Mouse (Mus musculus) liver, embryonic 16.5 days (tissue): ENCODE measurements around the gene Gh. TPM values are rescaled to one million over a fixed set of nuclear protein-coding genes. Genes with fewer than 3 reads are reported as not detected.

ENCODE experiments used
- ATAC-seq: fragments of 200-750 bp; cut with Nextera tagmentation; 2 replicates; pipeline ENCODE4 v1.8.0; 2017; ENCODE audit warnings: low read depth, mild to moderate bottlenecking, moderate number of reproducible peaks, moderate library complexity
- H3K27ac ChIP-seq: fragments of 300-500 bp; sonication (generic); 2 replicates; pipeline ENCODE4 v1.5.1; 2014; ENCODE audit warnings: mild to moderate bottlenecking, low read length
- H3K27me3 ChIP-seq: fragments of 300-500 bp; sonication (generic); 2 replicates; pipeline ENCODE4 v1.6.1; 2014; ENCODE audit warnings: low read depth, low read length, mixed read lengths; ENCODE audit not compliant: control insufficient read depth, insufficient read depth
- H3K36me3 ChIP-seq: fragments of 300-500 bp; sonication (generic); 2 replicates; pipeline ENCODE4 v1.6.1; 2014; ENCODE audit warnings: mild to moderate bottlenecking; ENCODE audit not compliant: control insufficient read depth, insufficient read depth
- H3K4me1 ChIP-seq: fragments of 300-500 bp; sonication (generic); 2 replicates; pipeline ENCODE4 v1.6.1; 2014; ENCODE audit warnings: low read depth, low read length, mixed read lengths; ENCODE audit not compliant: control insufficient read depth
- H3K4me2 ChIP-seq: fragments of 300-500 bp; sonication (generic); 2 replicates; pipeline ENCODE4 v1.6.1; 2014; ENCODE audit warnings: low read depth, low read length, mixed read lengths
- H3K4me3 ChIP-seq: fragments of 300-500 bp; sonication (generic); 2 replicates; pipeline ENCODE4 v1.5.1; 2014; ENCODE audit warnings: low read depth, mild to moderate bottlenecking, low read length
- H3K9ac ChIP-seq: fragments of 300-500 bp; sonication (generic); 2 replicates; pipeline ENCODE4 v1.6.1; 2014; ENCODE audit warnings: low read depth, low read length
- H3K9me3 ChIP-seq: fragments of 300-500 bp; sonication (generic); replicated peaks from 2 replicates; pipeline ENCODE4 v1.6.1; 2016; ENCODE audit warnings: low read length; ENCODE audit not compliant: control insufficient read depth
- WGBS: fragments of 180-500 bp; shearing (Covaris S2); extraction: QIAGEN DNeasy Blood & Tissue Kit; methylation state at CpG from one replicate; pipeline ENCODE4 v1.1.7; 2014; ENCODE audit not compliant: insufficient replicate concordance; 5-methylcytosine and 5-hydroxymethylcytosine counted together
- polyA plus RNA-seq: library from polyadenylated mRNA; unstranded; fragments of >200 nt; fragmentation: Nextera tagmentation; extraction: Ambion mirVana; gene quantifications from 2 replicates; pipeline ENCODE4 v1.2.1, GENCODE M21; 2015

Gh gene
- polyA plus RNA-seq, 1 experiment from 2014 or later = not detected

GRCm38 (mm10) chr11:106305348-106306064 is 3.8 kb upstream of the Gh start:
- Histone ChIP-seq H3K36me3 (no peaks in the 10 kb centered on the region), H3K4me2 (no peak overlapping the region), H3K4me3 (no peak overlapping the region), H3K27ac (peak overlapping the region; percentile 4; the same call in 1 of the 2 replicates), H3K9ac (no peak overlapping the region), H3K9me3 (no peaks in the 10 kb centered on the region), H3K4me1 (no peaks in the 10 kb centered on the region), H3K27me3 (no peaks in the 10 kb centered on the region)
- WGBS = 59% methylated on average over 10 of the region's 10 CpGs
- ATAC-seq = no peak

GRCm38 (mm10) chr11:106302634-106303033 is 969 bp upstream of the Gh start:
- ATAC-seq = 0 out of 2 replicates have a peak, but pooled peaks have one; percentile 27
- H3K36me3 ChIP-seq = no peaks in the 10 kb centered on the region
- 11% methylated on average over 2 of the region's 2 CpGs for WGBS

GRCm38 (mm10) chr11:106291861-106292260 is 9.8 kb downstream of the Gh start:
- H3K4me2 ChIP-seq = no peak overlapping the region
- H3K4me3 ChIP-seq = no peak overlapping the region
- WGBS = 60% methylated on average over 2 of the region's 2 CpGs
- no peak overlapping the region for H3K9ac ChIP-seq
- no peak for ATAC-seq
- H3K27me3 ChIP-seq = no peaks in the 10 kb centered on the region
- H3K9me3 ChIP-seq = no peaks in the 10 kb centered on the region
- no peaks in the 10 kb centered on the region for H3K36me3 ChIP-seq
- H3K4me1 ChIP-seq = no peaks in the 10 kb centered on the region
- H3K27ac ChIP-seq = no peak overlapping the region

More at GRCm38 (mm10) chr11:106302634-106303033, 969 bp upstream of the Gh start:
- H3K4me3 ChIP-seq = no peak overlapping the region
- H3K9ac ChIP-seq = no peak overlapping the region
- no peak overlapping the region for H3K4me2 ChIP-seq
- H3K27ac ChIP-seq = no peak overlapping the region
- no peaks in the 10 kb centered on the region for H3K27me3 ChIP-seq
- H3K9me3 ChIP-seq = no peaks in the 10 kb centered on the region
- no peaks in the 10 kb centered on the region for H3K4me1 ChIP-seq

GRCm38 (mm10) chr11:106290376-106290775 is 11.3 kb downstream of the Gh start:
- H3K4me2 ChIP-seq = no peak overlapping the region
- no peaks in the 10 kb centered on the region for H3K27me3 ChIP-seq
- WGBS = 74% methylated on average over 5 of the region's 5 CpGs
- no peaks in the 10 kb centered on the region for H3K36me3 ChIP-seq
- H3K4me3 ChIP-seq = no peak overlapping the region
- H3K27ac ChIP-seq = no peak overlapping the region
- ATAC-seq = no peak
- no peaks in the 10 kb centered on the region for H3K9me3 ChIP-seq
- H3K9ac ChIP-seq = no peak overlapping the region
- H3K4me1 ChIP-seq = no peaks in the 10 kb centered on the region

GRCm38 (mm10) chr11:106289369-106289768 is 12.3 kb downstream of the Gh start:
- no peak overlapping the region for H3K27ac ChIP-seq
- H3K4me2 ChIP-seq = no peak overlapping the region
- no peaks in the 10 kb centered on the region for H3K4me1 ChIP-seq
- no peaks in the 10 kb centered on the region for H3K9me3 ChIP-seq
- H3K9ac ChIP-seq = no peak overlapping the region
- H3K4me3 ChIP-seq = no peak overlapping the region
- H3K36me3 ChIP-seq = no peaks in the 10 kb centered on the region
- 60% methylated on average over 8 of the region's 8 CpGs for WGBS
- H3K27me3 ChIP-seq = no peaks in the 10 kb centered on the region
- no peak for ATAC-seq

DNA sequence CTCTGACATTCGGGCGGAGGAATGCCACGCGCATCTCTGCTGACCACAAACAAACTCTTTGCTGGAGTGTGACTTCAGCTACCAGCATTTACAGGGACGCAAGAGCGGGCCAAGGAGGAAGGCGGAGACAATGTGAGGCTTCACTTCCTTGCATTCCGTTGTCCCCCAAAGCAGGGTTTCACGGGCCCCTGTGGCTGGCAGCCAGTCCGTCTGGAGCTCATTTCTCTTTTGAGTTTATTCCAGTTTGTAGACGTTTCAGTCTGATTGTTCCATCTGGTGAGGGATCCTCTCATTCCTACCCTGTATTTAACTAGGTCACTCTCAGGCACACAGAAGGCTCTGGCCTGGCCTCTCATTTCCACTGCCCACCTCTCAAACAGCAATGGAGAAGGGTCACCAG is 14.7 kb downstream of the Gh start:
- Histone ChIP-seq H3K4me2 (no peak overlapping the region), H3K4me1 (no peaks in the 10 kb centered on the region), H3K27ac (no peak overlapping the region), H3K9me3 (no peaks in the 10 kb centered on the region), H3K36me3 (no peaks in the 10 kb centered on the region), H3K4me3 (no peak overlapping the region), H3K27me3 (no peaks in the 10 kb centered on the region), H3K9ac (no peak overlapping the region)
- ATAC-seq = no peak
- 57% methylated on average over 11 of the region's 11 CpGs for WGBS

DNA sequence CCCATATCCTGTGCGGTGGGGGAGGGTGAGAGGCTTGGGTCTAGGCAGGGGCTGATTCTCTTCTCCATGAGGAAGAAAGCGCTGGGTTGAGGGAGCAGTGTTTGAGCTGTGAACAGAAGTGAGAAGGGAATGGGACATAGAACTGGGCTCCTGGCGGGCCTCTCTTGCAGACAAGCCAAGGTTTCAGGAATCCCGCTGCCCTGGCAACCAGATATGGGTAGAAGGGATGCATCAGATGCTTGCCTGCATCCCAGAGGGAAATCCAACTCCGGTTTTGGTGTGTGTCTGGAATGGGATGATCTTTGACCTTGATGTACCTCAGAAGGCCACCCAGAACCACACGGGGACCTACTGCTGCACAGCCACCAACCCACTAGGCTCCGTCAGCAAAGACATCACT is 15.5 kb downstream of the Gh start:
- no peak overlapping the region for H3K27ac ChIP-seq
- no peaks in the 10 kb centered on the region for H3K36me3 ChIP-seq
- H3K4me3 ChIP-seq = no peak overlapping the region
- no peaks in the 10 kb centered on the region for H3K9me3 ChIP-seq
- WGBS = 73% methylated on average over 7 of the region's 7 CpGs
- no peak for ATAC-seq
- H3K4me2 ChIP-seq = no peak overlapping the region
- H3K4me1 ChIP-seq = no peaks in the 10 kb centered on the region
- no peaks in the 10 kb centered on the region for H3K27me3 ChIP-seq
- H3K9ac ChIP-seq = no peak overlapping the region

GRCm38 (mm10) chr11:106284126-106284525 is 17.5 kb downstream of the Gh start:
- Histone ChIP-seq H3K27ac (no peak overlapping the region), H3K9me3 (no peaks in the 10 kb centered on the region), H3K4me3 (no peak overlapping the region), H3K4me2 (no peak overlapping the region), H3K4me1 (no peaks in the 10 kb centered on the region), H3K9ac (no peak overlapping the region), H3K36me3 (no peaks in the 10 kb centered on the region), H3K27me3 (no peaks in the 10 kb centered on the region)
- WGBS = 60% methylated on average over 8 of the region's 8 CpGs
- no peak for ATAC-seq

DNA sequence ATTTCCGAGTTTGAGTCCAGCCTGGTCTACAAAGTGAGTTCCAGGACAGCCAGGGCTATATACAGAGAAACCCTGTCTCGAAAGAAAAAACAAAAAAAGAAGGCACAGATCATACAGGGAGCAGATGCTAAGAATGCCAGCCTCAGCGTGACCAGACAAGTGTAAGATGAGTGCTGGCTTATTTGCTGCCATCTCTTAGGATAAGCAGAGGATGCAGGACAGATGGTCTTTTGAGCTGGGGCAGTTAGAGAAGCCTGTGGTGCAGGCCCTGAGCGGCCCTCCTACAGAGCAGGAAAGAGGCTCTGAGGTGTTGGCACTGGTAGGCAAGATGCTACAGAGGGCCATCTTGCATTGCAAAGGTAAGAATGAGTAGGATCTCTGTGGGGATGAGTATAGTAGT is 18.3 kb downstream of the Gh start:
- no peak for ATAC-seq
- H3K27ac ChIP-seq = no peak overlapping the region
- 59% methylated on average over 4 of the region's 4 CpGs for WGBS
- H3K4me1 ChIP-seq = no peaks in the 10 kb centered on the region
- H3K4me3 ChIP-seq = no peak overlapping the region
- no peaks in the 10 kb centered on the region for H3K27me3 ChIP-seq
- no peak overlapping the region for H3K9ac ChIP-seq
- H3K4me2 ChIP-seq = no peak overlapping the region
- no peaks in the 10 kb centered on the region for H3K36me3 ChIP-seq
- no peaks in the 10 kb centered on the region for H3K9me3 ChIP-seq
